8 mouse cellular contexts compared by ENCODE assay signal in the genomic region with DNA sequence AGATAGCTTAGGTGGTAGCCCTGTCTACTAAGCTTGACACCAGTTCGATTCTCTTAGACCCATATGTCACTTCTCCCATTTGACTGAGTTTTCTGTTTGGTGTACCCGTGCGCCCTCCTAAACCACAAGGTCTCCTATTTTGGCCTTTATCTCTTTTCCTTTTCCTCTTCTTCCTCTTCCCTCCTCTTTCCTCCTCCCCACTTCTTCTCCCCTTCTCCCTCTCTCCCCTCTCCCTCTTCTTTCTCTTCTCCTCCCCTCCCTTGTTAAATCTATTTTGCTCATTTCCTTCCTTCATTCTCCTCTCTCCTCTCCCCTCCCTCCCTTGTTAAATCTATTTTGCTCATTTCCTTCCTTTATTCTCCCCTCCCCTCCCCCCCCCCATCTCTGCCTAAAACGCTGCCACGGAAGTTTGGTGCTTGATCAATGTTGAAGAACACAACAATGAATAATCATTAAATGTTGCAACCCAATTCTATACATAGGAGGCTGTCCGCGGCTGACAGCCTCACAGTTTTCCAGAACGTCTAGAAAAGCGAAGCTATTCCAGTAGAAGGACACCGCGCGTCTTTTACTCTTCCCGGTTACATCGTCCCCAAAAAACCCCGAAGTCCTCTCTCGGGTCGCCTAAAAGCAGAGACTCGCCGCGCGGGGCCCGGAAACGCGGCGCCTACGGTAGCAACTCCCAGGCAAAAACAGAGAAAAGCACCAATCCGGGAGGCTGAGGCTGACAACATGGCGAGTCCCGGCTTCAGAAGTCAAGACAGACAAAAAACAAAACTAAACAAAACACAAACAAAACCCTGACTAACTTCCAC. TPM values are rescaled to one million over a fixed set of nuclear protein-coding genes. Genes with fewer than 3 reads are reported as not detected.
DNase-seq lines count a peak whose midpoint lies in the region; ATAC-seq and TF ChIP-seq lines count a peak whose summit lies in the region.

No protein-coding gene starts in this region.

- intact Hi-C loops in left cerebral cortex, adult 2 months (cut with DNase I): loop anchor here (5.0 kb wide), 2 partner anchors 34 to 124 kb away; a partner anchor contains a TSS
- intact Hi-C loops in left cerebral cortex, postnatal 25 days (cut with DNase I): no loop called here

- TF ChIP-seq POLR2A in bone marrow macrophage, adult 2 months (IDR thresholded peaks at IDR 0.05; ENCODE audit: borderline replicate concordance, low read depth, low read length): no peak

- H3K4me3 ChIP-seq in left cerebral cortex, adult 2 months: peak overlapping the region; percentile 54
- H3K4me3 ChIP-seq in bone marrow macrophage, adult 2 months (ENCODE audit: insufficient read depth, low read length): peak overlapping the region; percentile 78

- DNase-seq in left cerebral cortex, adult 2 months (ENCODE audit: extremely low spot score in 1 of 2, low spot score in 2 of 2): no peak
- DNase-seq in left cerebral cortex, postnatal 25 days (ENCODE audit: low spot score in 2 of 2): no peak
- DNase-seq in right cerebral cortex, adult 2 months (ENCODE audit: low spot score in 2 of 2): no peak
- DNase-seq in adrenal gland, postnatal 10 days: no peak
- no peak for DNase-seq in layer of hippocampus, postnatal 10 days (ENCODE audit: low spot score in 2 of 2)

- H3K27ac ChIP-seq in left cerebral cortex, adult 2 months: peak overlapping the region; percentile 94
- H3K27ac ChIP-seq in bone marrow macrophage, adult 2 months (ENCODE audit: insufficient read depth, low read depth, low read length): peak overlapping the region; percentile 97

- H3K4me1 ChIP-seq in bone marrow macrophage, adult 2 months (ENCODE audit: control insufficient read depth, insufficient read depth, low read length): peaks cover 16% of the 10 kb centered on the region

- ATAC-seq in hematopoietic stem cell, adult 5-6 weeks (replicated peaks in 1 of 2; ENCODE audit: insufficient read depth in 1 of 2, low FRiP score in 2 of 2, low TSS enrichment in 1 of 2, low read depth in 1 of 2, poor library complexity in 2 of 2, severe bottlenecking in 2 of 2): peak; percentile 38 to 61; a peak in 2 of 4 replicates
- ATAC-seq in megakaryocyte-erythroid progenitor cell, adult 5-6 weeks (replicated peaks; ENCODE audit: low FRiP score, low TSS enrichment, poor library complexity, severe bottlenecking): peak; percentile 77

- TF ChIP-seq CTCF in left cerebral cortex, adult 2 months (IDR thresholded peaks at IDR 0.05): no peak
- TF ChIP-seq CTCF in bone marrow macrophage, adult 2 months (IDR thresholded peaks at IDR 0.05; ENCODE audit: low read depth, low read length): no peak

RNA-seq across cellular contexts. Expression of a gene that starts 0.8 kb away (rescaled TPM):
- total RNA-seq in left cerebral cortex, adult 2 months (2021): 10 to 100 TPM; 25.8 to 31.5 TPM
- 10 to 100 TPM; 23.8 to 25.0 TPM for total RNA-seq in left cerebral cortex, postnatal 25 days (2021)
- 87.5 and 105 TPM in 2 replicates for polyA plus RNA-seq in bone marrow macrophage, adult 2 months (2012; ENCODE audit: insufficient read depth, insufficient read length, missing spikeins)
- total RNA-seq in hematopoietic stem cell, adult 5-6 weeks (2017): 61.8 and 80.9 TPM in 2 replicates
- 59.1 and 76.3 TPM in 2 replicates for total RNA-seq in megakaryocyte-erythroid progenitor cell, adult 5-6 weeks (2014; fragmentation: Nextera tagmentation)
- 70.4 and 72.5 TPM in 2 replicates for total RNA-seq in megakaryocyte-erythroid progenitor cell, adult 5-6 weeks (2017)
- total RNA-seq in adrenal gland, postnatal 10 days (2021): 10 to 100 TPM; 30.5 to 31.9 TPM
- 10 to 100 TPM; 29.7 to 31.0 TPM for total RNA-seq in layer of hippocampus, postnatal 10 days (2021)

RNA-seq across cellular contexts. Expression of a gene that starts 11.4 kb away (rescaled TPM):
- 100 to 1,000 TPM; 175 to 181 TPM for total RNA-seq in left cerebral cortex, adult 2 months (2021)
- 100 to 1,000 TPM; 176 to 178 TPM for total RNA-seq in left cerebral cortex, postnatal 25 days (2021)
- polyA plus RNA-seq in bone marrow macrophage, adult 2 months (2012; ENCODE audit: insufficient read depth, insufficient read length, missing spikeins): 38.1 and 41.2 TPM in 2 replicates
- total RNA-seq in hematopoietic stem cell, adult 5-6 weeks (2017): 18.1 and 19.5 TPM in 2 replicates
- 3.8 and 11.4 TPM in 2 replicates for total RNA-seq in megakaryocyte-erythroid progenitor cell, adult 5-6 weeks (2014; fragmentation: Nextera tagmentation)
- total RNA-seq in megakaryocyte-erythroid progenitor cell, adult 5-6 weeks (2017): 6.2 and 12.3 TPM in 2 replicates
- 10 to 100 TPM; 20.7 to 32.5 TPM for total RNA-seq in adrenal gland, postnatal 10 days (2021)
- 100 to 1,000 TPM; 184 to 188 TPM for total RNA-seq in layer of hippocampus, postnatal 10 days (2021)

RNA-seq across cellular contexts. Expression of a gene that starts 25.8 kb away (rescaled TPM):
- under 1 TPM; 0.47 to 0.66 TPM for total RNA-seq in left cerebral cortex, adult 2 months (2021)
- total RNA-seq in left cerebral cortex, postnatal 25 days (2021): under 1 TPM; 0.46 to 0.55 TPM
- 0.40 TPM in 1 of 2 replicates, not detected in the other for polyA plus RNA-seq in bone marrow macrophage, adult 2 months (2012; ENCODE audit: insufficient read depth, insufficient read length, missing spikeins)
- total RNA-seq in hematopoietic stem cell, adult 5-6 weeks (2017): 33.5 and 57.6 TPM in 2 replicates
- not detected in 2 replicates for total RNA-seq in megakaryocyte-erythroid progenitor cell, adult 5-6 weeks (2014; fragmentation: Nextera tagmentation)
- 1.9 TPM in 1 of 2 replicates, not detected in the other for total RNA-seq in megakaryocyte-erythroid progenitor cell, adult 5-6 weeks (2017)
- 1 to 10 TPM in 1 of 2 experiments, under 1 TPM in 1; 0.75 to 1.4 TPM for total RNA-seq in adrenal gland, postnatal 10 days (2021)
- total RNA-seq in layer of hippocampus, postnatal 10 days (2021): under 1 TPM; 0.25 to 0.34 TPM

Comparison
In these comparisons a context has a peak if more than half of its experiments do, and no peak if none do; other contexts are left out.
1. RNA of a gene that starts 25.8 kb away (total RNA-seq): 33.5 to 57.6 TPM in hematopoietic stem cell, adult 5-6 weeks; 1.9 TPM in megakaryocyte-erythroid progenitor cell, adult 5-6 weeks, 0.75 to 1.4 TPM in adrenal gland, postnatal 10 days, 0.47 to 0.66 TPM in left cerebral cortex, adult 2 months, 0.46 to 0.55 TPM in left cerebral cortex, postnatal 25 days and 0.25 to 0.34 TPM in layer of hippocampus, postnatal 10 days; every median in the first group is over 10 times any median in the second.